Mouse (Mus musculus): Measurements from ENCODE around the gene Fbxw4. TPM values are rescaled to one million over a fixed set of nuclear protein-coding genes. Genes with fewer than 3 reads are reported as not detected.

Fbxw4 gene
- polyA plus RNA-seq, 1 experiment: 15.5 TPM

- Histone ChIP-seq H3K4me1 (ENCODE audit: control insufficient read depth, insufficient read depth, low read length) (peaks cover 4% of the 10 kb centered on the region), H3K27me3 (ENCODE audit: control insufficient read depth, insufficient read depth, low read length, poor library complexity, severe bottlenecking) (no peaks in the 10 kb centered on the region), H3K36me3 (ENCODE audit: control insufficient read depth, insufficient read depth, low read length, poor library complexity, severe bottlenecking) (no peaks in the 10 kb centered on the region), H3K9me3 (replicated peaks; ENCODE audit: control insufficient read depth, insufficient read depth, low read length, poor library complexity, severe bottlenecking) (no peaks in the 10 kb centered on the region), H3K27ac (ENCODE audit: insufficient read depth, low read length) (no peak overlapping the region), H3K9ac (ENCODE audit: low read depth, poor library complexity, severe bottlenecking) (no peak overlapping the region), H3K4me3 (ENCODE audit: low read depth, low read length) (no peak overlapping the region)
- TF ChIP-seq POLR2A (IDR thresholded peaks at IDR 0.05; ENCODE audit: insufficient read depth, low read length) (no peak), CTCF (IDR thresholded peaks at IDR 0.05; ENCODE audit: low read depth, low read length) (no peak), EP300 (IDR thresholded peaks at IDR 0.05; ENCODE audit: insufficient read depth, low read depth, low read length) (no peak)
Observed at GRCm38 (mm10) chr19:45616214-45616518, 43.9 kb downstream of the Fbxw4 start.

GRCm38 (mm10) chr19:45615415-45616213 lies 44.5 kb downstream of the Fbxw4 start:
- Histone ChIP-seq H3K9ac (ENCODE audit: low read depth, poor library complexity, severe bottlenecking) (no peak overlapping the region), H3K4me1 (ENCODE audit: control insufficient read depth, insufficient read depth, low read length) (peaks cover 4% of the 10 kb centered on the region), H3K4me3 (ENCODE audit: low read depth, low read length) (no peak overlapping the region), H3K36me3 (ENCODE audit: control insufficient read depth, insufficient read depth, low read length, poor library complexity, severe bottlenecking) (no peaks in the 10 kb centered on the region), H3K9me3 (replicated peaks; ENCODE audit: control insufficient read depth, insufficient read depth, low read length, poor library complexity, severe bottlenecking) (no peaks in the 10 kb centered on the region), H3K27ac (ENCODE audit: insufficient read depth, low read length) (no peak overlapping the region), H3K27me3 (ENCODE audit: control insufficient read depth, insufficient read depth, low read length, poor library complexity, severe bottlenecking) (no peaks in the 10 kb centered on the region)
- TF ChIP-seq CTCF (IDR thresholded peaks at IDR 0.05; ENCODE audit: low read depth, low read length): no peak
- TF ChIP-seq EP300 (IDR thresholded peaks at IDR 0.05; ENCODE audit: insufficient read depth, low read depth, low read length): no peak
- TF ChIP-seq POLR2A (IDR thresholded peaks at IDR 0.05; ENCODE audit: insufficient read depth, low read length): no peak

DNA sequence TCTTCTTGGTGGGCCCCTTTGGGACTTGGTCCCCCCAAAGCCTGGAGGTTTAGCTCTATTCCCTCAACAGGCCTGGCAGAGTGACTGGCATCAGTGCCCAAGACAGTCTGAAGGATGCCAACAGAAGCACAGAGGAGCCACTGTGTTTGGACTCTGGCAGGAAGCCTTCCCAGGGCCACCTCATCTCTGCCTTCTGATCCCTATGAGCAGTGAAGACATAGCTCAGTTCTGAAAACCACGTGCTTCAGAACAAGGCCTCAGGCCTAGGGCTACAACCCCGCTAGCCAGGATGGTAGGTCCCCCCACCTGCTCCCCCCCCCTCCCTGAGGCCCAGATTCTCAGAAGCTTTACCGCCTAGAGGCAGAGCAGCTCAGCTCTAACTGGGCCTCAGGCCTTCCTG lies 45.2 kb downstream of the Fbxw4 start:
- peaks cover 4% of the 10 kb centered on the region for H3K4me1 ChIP-seq (ENCODE audit: control insufficient read depth, insufficient read depth, low read length)
- H3K27ac ChIP-seq (ENCODE audit: insufficient read depth, low read length): no peak overlapping the region
- TF ChIP-seq CTCF (IDR thresholded peaks at IDR 0.05; ENCODE audit: low read depth, low read length) (no peak), POLR2A (IDR thresholded peaks at IDR 0.05; ENCODE audit: insufficient read depth, low read length) (no peak), EP300 (IDR thresholded peaks at IDR 0.05; ENCODE audit: insufficient read depth, low read depth, low read length) (no peak)
- no peaks in the 10 kb centered on the region for H3K27me3 ChIP-seq (ENCODE audit: control insufficient read depth, insufficient read depth, low read length, poor library complexity, severe bottlenecking)
- H3K9me3 ChIP-seq (replicated peaks; ENCODE audit: control insufficient read depth, insufficient read depth, low read length, poor library complexity, severe bottlenecking): no peaks in the 10 kb centered on the region
- no peak overlapping the region for H3K9ac ChIP-seq (ENCODE audit: low read depth, poor library complexity, severe bottlenecking)
- no peaks in the 10 kb centered on the region for H3K36me3 ChIP-seq (ENCODE audit: control insufficient read depth, insufficient read depth, low read length, poor library complexity, severe bottlenecking)
- H3K4me3 ChIP-seq (ENCODE audit: low read depth, low read length): no peak overlapping the region

GRCm38 (mm10) chr19:45614375-45614774 lies 45.7 kb downstream of the Fbxw4 start:
- Histone ChIP-seq H3K27ac (ENCODE audit: insufficient read depth, low read length) (no peak overlapping the region), H3K27me3 (ENCODE audit: control insufficient read depth, insufficient read depth, low read length, poor library complexity, severe bottlenecking) (no peaks in the 10 kb centered on the region), H3K36me3 (ENCODE audit: control insufficient read depth, insufficient read depth, low read length, poor library complexity, severe bottlenecking) (no peaks in the 10 kb centered on the region), H3K9ac (ENCODE audit: low read depth, poor library complexity, severe bottlenecking) (no peak overlapping the region), H3K9me3 (replicated peaks; ENCODE audit: control insufficient read depth, insufficient read depth, low read length, poor library complexity, severe bottlenecking) (no peaks in the 10 kb centered on the region), H3K4me1 (ENCODE audit: control insufficient read depth, insufficient read depth, low read length) (peaks cover 4% of the 10 kb centered on the region), H3K4me3 (ENCODE audit: low read depth, low read length) (no peak overlapping the region)
- TF ChIP-seq EP300 (IDR thresholded peaks at IDR 0.05; ENCODE audit: insufficient read depth, low read depth, low read length) (no peak), POLR2A (IDR thresholded peaks at IDR 0.05; ENCODE audit: insufficient read depth, low read length) (no peak), CTCF (IDR thresholded peaks at IDR 0.05; ENCODE audit: low read depth, low read length) (no peak)

DNA sequence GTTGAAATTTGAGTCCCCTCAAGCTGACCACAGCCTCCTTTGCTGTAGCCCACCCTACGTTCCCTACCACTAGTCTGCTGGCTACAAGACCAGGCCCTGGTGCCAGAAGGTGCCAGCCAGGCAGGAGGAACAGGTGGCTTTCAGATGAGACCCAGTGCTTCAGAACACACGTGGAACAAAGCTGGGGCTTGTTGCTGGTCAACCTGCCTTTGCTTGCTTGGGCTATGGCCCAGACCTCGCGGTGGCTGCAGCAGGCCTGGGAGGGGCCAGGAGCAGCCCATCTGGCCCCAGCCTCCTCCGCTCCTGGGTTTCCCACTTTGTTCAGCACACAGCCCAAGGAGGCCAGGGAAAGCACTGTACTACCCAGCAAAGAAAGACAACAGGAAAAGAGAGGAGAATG lies 49.3 kb downstream of the Fbxw4 start:
- Histone ChIP-seq H3K27ac (ENCODE audit: insufficient read depth, low read length) (no peak overlapping the region), H3K9ac (ENCODE audit: low read depth, poor library complexity, severe bottlenecking) (no peak overlapping the region), H3K27me3 (ENCODE audit: control insufficient read depth, insufficient read depth, low read length, poor library complexity, severe bottlenecking) (no peaks in the 10 kb centered on the region), H3K9me3 (replicated peaks; ENCODE audit: control insufficient read depth, insufficient read depth, low read length, poor library complexity, severe bottlenecking) (no peaks in the 10 kb centered on the region), H3K4me1 (ENCODE audit: control insufficient read depth, insufficient read depth, low read length) (peaks cover 4% of the 10 kb centered on the region), H3K36me3 (ENCODE audit: control insufficient read depth, insufficient read depth, low read length, poor library complexity, severe bottlenecking) (no peaks in the 10 kb centered on the region), H3K4me3 (ENCODE audit: low read depth, low read length) (no peak overlapping the region)
- TF ChIP-seq POLR2A (IDR thresholded peaks at IDR 0.05; ENCODE audit: insufficient read depth, low read length) (no peak), EP300 (IDR thresholded peaks at IDR 0.05; ENCODE audit: insufficient read depth, low read depth, low read length) (no peak), CTCF (IDR thresholded peaks at IDR 0.05; ENCODE audit: low read depth, low read length) (no peak)

GRCm38 (mm10) chr19:45608648-45609339 lies 51.3 kb downstream of the Fbxw4 start:
- H3K27ac ChIP-seq (ENCODE audit: insufficient read depth, low read length): no peak overlapping the region
- H3K36me3 ChIP-seq (ENCODE audit: control insufficient read depth, insufficient read depth, low read length, poor library complexity, severe bottlenecking): no peaks in the 10 kb centered on the region
- H3K9ac ChIP-seq (ENCODE audit: low read depth, poor library complexity, severe bottlenecking): no peak overlapping the region
- no peak for TF ChIP-seq EP300 (IDR thresholded peaks at IDR 0.05; ENCODE audit: insufficient read depth, low read depth, low read length)
- no peak for TF ChIP-seq POLR2A (IDR thresholded peaks at IDR 0.05; ENCODE audit: insufficient read depth, low read length)
- TF ChIP-seq CTCF (IDR thresholded peaks at IDR 0.05; ENCODE audit: low read depth, low read length): no peak
- no peak overlapping the region for H3K4me3 ChIP-seq (ENCODE audit: low read depth, low read length)
- peaks cover 4% of the 10 kb centered on the region for H3K4me1 ChIP-seq (ENCODE audit: control insufficient read depth, insufficient read depth, low read length)
- no peaks in the 10 kb centered on the region for H3K9me3 ChIP-seq (replicated peaks; ENCODE audit: control insufficient read depth, insufficient read depth, low read length, poor library complexity, severe bottlenecking)
- no peaks in the 10 kb centered on the region for H3K27me3 ChIP-seq (ENCODE audit: control insufficient read depth, insufficient read depth, low read length, poor library complexity, severe bottlenecking)
